Mouse (Mus musculus) frontal cortex, postnatal 14 days (tissue): ENCODE data around the gene Paip2b.
"Not testable (repeated sequence)": the region's sequence is repeated elsewhere in the genome, so short reads cannot be mapped to it uniquely, and the experiment has no call there.

Source experiments
- DNase-seq, 2 experiments: peaks; one replicate each; pipeline ENCODE4 v3.0.0; 2022; ENCODE audit warnings: low spot score in 2 of 2

Paip2b gene

DNA sequence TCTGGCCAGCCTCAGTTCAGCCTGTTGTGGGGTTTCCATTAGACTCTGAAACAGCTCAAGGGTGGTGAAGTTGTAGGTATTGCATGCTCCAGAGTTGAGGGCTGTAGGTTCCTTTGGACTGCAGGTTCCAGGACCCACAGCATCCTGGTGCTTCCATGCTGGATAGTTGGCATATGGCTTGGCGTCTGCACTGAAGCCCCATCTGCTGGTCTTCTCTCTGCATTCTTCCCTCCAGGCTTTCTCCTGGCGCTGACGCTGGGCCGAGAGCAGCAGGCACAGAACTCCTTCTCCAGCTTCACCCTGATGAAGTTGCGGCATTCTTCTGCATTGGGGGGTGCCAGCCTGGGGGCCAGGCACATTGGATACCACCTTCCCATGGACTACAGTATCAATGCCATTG lies 29.5 kb downstream of the Paip2b start:
- DNase-seq = no peak

DNA sequence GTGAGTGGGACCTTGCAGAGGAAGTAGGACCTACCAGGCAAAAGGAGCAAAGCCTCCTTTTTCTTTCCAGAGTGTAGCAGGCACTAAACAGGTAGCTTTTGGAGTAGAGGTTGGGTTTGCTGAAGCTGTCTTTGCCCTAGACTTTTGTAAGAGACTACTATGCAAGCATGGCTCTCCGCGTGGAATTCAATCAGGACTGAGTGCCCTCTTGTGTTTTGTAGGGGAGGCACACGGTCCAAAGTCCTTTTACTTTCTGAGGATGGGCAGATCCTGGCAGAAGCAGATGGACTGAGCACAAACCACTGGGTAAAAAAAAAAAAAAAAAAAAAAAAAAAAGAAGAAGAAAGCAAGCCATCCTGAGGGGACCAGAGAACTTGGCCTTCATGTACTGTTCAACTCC lies 34.9 kb downstream of the Paip2b start:
- no peak for DNase-seq

DNA sequence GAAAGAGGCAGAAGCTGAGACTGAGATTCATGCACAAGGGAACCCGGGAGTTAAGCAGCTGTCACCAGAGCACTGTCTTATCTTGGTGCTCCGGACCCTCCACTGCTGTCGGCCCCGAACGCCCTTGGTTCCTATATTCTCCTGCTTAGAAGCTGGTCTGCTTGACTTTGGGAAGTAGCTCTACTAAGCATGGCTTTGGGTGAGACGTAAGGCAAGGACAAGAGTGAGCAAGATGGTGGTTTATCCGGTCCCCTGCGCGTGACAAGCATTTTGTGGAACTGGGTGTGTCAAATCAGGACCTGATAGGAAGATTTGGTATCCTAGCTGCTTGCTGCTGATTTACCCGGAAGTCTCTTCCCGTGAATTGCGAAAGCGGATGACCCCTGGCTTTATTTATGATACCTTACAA lies 36.0 kb downstream of the Paip2b start:
- DNase-seq = peak in 1 of 2 experiments; percentile 52

DNA sequence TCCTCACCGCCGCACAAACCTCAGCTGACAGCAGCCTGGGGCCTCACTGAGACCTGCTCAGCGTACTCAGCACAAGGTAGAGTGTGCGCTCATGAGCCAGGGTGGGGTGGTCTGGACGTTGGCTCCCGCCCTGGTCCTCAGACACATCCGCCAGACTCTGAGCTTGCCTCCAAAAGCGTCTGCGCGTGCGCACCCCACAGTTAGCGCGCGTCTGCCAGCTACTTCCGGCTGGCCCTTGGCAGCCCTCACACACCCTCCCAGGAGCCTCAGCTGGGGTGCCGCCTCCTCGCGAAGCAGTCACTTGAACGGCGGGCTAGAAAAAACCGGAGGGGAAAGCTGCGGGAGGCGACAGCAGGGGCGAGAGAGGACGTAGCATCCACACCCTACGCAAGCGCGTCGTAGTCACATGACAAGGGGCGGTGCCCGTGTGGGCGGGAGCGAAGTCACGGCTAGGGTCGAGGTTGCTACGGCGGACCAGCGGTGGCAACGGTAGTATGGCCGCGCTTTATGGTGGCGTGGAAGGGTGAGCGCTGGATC lies 36.7 kb downstream of the Paip2b start, which contains the start of gene Nagk:
Gene Nagk (plus strand): TSS at position 223 of the 537 bp plus-strand sequence.
- DNase-seq = peak; percentile 89 to 92

DNA sequence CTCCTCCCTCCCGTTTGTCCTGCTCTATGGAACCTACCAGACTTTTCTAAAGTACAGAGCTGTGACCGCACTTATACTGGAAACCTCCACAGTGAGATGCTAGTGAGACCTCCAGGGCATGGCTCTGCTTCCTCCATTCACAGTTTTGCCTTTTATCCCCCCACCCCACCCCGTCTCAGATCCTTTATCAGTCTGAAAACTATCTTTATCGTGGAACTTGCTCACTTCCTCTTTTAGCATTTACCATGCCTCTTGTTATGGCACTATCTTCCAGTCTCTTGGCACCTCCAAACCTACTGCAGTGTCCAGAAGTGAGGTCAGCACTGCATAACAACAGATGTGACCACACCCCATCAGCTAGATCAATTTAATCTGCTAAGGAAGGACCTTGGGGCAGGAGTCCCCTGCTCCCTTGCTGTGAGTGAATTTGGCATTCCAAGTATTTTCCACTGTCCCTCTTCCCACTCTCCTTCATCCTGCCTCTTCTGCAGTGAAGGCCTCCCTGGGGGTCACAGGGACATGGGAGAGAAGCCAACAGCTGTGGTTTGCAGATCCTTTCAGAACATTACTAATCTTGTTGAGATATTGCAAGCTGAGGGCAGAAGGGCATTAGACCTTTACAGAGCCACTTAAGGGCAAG lies 40.2 kb downstream of the Paip2b start:
- no peak for DNase-seq

DNA sequence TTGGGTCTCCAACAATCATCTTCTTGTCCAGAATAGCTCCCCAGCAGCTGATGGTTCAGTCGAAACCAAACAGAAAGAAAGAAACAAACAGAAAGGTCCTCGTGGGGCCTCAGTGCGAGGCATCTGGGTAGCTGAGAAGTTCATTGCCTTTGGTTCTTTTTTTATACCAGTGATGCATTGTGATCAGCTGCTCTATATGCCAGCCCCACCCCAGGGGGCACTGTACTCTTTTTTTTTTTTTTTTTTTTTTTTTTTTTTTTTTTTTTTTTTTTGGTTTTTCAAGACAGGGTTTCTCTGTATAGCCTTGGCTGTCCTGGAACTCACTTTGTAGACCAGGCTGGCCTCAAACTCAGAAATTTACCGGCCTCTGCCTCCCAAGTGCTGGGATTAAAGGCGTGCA lies 41.0 kb downstream of the Paip2b start:
- DNase-seq = not testable (repeated sequence)

DNA sequence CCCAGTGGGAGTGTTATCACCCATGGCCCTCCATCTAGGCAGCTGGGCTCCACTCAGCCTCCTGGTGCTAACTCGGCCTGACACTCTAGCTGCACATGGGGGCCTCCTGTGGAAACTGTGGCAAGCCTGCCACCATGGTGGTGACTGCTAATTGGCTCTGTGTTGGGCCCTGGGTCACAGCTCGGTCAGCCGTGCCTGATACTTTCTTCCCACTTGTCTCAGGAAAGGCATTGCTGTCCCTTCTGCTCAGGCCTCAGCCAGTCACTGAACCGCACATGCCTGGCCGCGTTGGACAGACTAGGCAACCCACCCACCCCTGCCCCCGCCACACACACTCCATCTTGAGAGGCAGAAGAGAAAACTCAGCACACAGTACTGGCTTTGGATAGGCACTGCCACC lies 43.0 kb downstream of the Paip2b start:
- no peak for DNase-seq

DNA sequence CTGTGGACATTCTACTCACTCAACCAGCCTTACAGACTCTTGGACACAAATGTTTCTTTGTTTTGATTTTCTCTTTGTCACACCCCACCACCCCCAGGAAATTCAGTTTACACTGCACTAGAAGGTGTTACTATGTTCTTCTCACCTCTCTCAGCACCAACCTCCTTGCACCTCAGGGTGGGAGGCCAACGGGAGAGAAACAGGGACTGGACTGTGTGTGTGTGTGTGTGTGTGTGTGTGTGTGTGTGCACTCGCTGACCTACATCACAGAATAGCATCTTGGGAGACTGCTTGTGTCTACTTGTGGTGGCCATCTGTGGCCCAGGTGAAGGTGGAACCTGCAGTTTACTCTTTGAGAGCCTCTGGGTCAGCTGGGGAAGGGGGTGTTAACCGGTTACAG lies 45.1 kb downstream of the Paip2b start:
- no peak for DNase-seq

DNA sequence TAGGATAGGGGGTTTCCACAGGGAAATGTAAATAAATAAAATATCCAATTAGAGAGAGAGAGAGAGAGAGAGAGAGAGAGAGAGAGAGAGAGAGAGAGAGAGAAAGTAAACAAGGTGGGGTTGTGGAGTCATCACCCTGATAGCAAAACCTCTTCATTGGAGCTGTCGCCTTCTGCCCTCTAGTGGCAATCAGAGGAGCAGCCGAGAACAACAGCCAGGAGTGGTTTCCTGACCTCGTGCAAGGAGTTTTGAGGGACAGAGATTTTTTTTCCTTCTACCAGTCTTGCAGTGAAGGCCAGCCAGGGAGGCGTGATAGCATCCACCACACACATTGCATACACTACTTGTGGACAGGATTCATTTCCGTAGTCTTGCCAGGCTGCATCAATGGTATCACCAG lies 52.5 kb downstream of the Paip2b start:
- no peak for DNase-seq

DNA sequence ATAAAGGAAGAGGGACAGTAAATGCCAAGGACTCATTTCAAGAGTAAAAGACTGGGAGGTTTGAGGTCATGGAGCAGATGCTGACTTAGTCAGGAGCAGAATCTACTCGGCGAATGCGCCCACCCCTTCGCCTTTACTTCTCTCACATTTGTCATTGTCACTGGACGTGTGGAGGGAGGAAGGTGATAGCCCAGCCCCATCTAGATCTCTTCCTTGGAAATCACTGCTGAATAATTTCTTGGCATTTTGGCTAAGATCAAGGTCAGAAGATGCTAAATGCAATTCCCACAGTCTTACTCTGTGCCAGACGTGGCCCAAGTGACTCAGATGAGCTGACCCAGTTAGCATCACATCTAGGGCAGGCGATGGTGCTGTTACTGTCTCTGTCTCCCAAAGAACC lies 53.2 kb downstream of the Paip2b start:
- DNase-seq = no peak

DNA sequence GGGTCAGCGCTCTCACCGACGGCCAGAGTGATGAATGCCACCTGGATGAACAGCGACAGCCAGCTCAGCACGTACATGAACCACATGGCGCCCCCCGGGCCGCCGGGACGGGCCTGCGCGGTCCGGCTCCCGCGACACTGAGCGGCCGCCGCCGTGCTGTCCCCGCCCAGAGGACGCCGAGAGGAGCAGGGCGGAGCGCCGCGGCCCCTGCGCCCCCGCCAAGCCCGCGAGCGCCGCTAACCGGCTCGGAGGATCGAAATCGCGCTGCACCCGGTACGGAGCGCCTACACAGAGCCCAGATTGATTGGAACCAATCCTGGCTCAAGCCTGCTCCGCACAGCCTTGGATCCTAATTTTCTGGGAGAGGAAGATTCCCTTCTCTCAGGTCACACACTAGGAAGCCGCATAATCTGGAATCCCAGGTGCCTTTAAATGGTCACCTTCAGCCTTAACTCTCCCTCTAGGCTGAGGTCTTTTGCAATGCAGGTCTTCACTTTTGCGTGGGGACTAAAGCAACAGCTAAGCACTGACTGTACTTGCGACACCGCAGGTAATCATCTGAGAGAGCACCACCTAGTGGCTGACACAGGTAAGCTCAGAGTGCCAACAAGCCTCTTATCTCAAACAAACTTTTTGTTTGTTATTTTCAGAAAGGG lies 55.8 kb downstream of the Paip2b start, which contains the start of gene Tex261:
Gene Tex261 (minus strand): TSS at position 176 of the 656 bp plus-strand sequence.
- peak; percentile 80 to 86 for DNase-seq

DNA sequence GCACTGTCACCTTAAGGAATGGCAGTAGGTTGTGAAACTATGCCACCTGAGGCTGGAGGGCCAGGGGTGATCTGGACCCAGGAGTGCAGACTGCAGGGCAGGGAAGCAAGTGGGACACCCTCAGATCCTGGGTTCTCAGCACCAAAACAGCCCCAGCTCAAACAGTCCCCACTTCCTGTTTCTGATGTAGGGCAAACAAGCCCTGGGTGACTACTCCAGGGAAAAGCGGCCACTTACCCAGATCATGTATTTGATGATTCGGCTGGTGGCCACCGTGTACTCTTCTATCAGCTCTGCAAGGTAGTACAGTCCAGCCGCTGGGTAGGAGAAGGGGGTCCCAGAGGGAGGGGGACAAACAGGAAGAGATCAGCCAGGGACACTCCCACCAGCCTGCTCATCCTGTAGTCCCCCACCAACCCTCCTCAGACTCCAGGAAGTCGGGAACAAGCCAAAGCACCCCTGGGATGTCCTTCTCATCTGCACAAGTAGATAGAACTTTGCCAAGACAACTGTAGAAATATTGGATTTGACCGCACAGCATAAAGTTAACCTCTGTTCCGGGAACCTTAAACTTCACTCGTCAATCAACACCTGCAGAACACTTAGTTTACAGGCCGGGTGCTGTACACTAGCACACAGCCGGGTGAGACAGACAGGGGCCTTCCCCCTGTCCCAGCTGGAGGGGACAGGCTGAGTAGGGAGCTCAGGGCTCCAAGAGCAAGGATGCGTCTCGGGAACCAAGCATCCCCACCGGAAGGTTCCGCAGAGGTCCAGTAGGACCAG lies 56.6 kb downstream of the Paip2b start:
- peak in 1 of 2 experiments; percentile 14 for DNase-seq

DNA sequence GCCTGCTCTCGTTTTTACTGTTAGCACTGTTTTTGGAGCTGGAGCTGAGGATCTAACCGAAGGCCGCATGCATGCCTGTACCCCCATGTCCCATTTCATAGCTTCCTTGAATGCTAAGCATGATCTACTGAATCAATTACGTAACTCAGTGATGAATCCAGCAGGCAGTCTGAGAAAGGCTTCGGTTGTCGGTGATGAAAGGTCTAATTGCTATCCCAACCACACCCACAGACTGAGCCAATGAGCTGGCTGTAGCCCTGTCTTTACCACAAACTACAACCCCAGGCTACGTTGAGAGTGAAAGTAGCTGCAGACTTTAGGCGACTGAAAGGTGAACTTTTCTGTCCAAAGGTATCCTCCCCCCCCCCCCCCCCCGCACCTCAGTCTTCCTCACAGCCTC lies 57.4 kb downstream of the Paip2b start:
- DNase-seq = no peak

DNA sequence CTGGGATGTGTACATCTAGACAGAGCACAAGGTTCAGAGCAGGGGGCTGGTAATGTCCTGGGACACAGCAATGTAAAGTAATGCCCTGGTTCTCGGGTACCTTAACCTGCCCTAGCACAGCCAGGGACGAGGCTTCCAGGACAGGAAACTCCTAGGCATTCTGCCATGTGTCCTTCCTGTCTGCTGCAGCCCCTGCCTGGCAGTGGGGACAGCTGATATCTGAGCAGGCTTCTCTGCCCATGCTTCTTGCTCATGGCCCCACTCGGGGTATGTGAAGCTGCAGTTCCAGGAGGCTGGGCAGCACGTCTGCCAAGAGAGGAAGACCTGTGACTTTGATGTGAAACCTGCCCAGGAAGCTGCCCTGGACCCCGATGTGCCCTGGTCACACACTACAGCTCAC lies 63.1 kb downstream of the Paip2b start:
- DNase-seq = no peak

DNA sequence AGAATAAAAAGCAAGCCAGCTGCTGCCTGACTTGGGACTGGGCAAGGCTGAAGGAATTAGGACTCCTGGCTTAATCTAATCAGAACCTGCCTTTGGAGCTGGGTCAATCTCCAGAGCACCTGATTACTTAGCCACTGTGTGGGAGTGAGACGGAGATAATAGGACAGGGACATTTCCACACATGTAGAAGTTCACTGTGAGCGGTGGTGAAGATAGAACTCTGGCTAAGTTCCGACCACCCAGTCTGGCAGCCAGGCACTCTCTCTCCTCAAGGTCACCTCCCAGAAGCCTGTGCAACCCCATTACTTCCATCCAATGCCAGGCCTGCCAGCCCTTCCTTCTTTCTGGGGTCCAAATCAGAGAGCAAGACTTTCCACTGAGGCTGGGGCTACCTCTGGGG lies 64.6 kb downstream of the Paip2b start:
- DNase-seq = no peak

DNA sequence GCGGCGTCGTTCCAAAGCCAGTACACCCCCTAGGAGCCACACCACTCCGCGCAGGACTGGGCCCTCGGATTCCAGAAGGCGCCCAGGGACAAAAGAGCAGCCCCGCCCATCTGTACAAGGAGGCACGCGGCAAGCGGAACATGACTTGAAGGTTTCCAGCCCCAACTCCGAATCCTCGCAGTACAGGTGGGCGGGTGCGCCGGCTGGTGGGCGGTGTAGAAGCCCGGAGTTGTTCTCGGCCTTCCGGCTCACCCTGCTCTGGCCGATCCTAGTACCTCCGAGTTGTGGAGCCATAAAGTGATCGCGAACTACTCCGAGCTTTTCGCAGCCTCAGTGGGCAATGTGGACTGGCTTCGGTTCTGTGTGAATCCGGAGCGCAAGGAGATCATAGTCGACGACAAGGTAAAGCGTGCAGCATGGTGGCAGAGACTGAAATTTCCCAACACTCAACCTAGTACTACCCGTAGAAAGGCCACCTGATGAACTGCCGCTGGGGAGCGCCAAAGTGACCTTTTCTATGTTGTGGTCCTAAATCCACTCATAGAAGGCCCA lies 68.6 kb downstream of the Paip2b start:
- DNase-seq = no peak

DNA sequence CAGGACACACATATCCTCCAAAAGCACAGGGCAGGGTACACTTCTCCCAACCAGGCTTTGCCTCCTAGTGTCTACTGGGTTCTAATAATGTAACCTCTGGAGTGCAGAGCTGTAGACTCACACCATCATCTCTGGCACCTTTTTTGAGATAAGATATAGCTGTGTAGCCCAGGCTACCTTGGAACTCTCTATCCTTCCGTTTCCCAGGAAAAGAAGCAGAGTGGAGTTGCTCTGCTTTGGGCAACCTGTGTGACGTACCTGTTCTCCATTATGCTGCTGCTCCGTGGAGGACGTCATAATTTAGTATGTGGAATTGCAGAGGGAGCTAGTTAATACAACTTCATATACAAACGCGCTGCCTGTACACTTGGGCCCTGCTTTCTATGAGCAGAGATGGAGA lies 69.2 kb downstream of the Paip2b start, which contains the start of gene Ankrd53:
Gene Ankrd53 (plus strand): TSS at position 301 of the 400 bp plus-strand sequence.
- DNase-seq = no peak

DNA sequence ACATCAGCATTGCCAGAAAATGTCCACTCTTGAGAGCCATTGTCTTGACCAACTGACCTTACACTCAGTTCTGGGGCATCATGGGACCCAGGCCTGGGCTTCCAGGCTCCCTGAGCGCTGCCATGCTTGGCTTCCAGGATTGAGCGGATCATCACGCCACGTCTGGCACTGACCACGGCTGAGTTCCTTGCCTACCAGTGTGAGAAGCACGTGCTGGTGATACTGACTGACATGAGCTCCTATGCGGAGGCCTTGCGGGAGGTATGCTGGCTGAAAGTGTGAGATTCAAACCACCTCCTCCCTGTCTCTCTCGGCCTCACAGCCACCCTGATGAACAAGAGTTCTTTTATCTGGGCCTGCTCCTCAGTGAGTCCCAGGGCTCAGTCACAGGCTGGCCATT lies 75.5 kb downstream of the Paip2b start:
- DNase-seq = no peak
